Mouse (Mus musculus) left cerebral cortex, adult 11 months (tissue): ENCODE data around the gene Rarb.
"Not testable (repeated sequence)": the region's sequence is repeated elsewhere in the genome, so short reads cannot be mapped to it uniquely, and the experiment has no call there.

Experiments used
- DNase-seq: peaks from one replicate; pipeline ENCODE4 v3.0.0; 2022; ENCODE audit warnings: low spot score

The Rarb gene

DNA sequence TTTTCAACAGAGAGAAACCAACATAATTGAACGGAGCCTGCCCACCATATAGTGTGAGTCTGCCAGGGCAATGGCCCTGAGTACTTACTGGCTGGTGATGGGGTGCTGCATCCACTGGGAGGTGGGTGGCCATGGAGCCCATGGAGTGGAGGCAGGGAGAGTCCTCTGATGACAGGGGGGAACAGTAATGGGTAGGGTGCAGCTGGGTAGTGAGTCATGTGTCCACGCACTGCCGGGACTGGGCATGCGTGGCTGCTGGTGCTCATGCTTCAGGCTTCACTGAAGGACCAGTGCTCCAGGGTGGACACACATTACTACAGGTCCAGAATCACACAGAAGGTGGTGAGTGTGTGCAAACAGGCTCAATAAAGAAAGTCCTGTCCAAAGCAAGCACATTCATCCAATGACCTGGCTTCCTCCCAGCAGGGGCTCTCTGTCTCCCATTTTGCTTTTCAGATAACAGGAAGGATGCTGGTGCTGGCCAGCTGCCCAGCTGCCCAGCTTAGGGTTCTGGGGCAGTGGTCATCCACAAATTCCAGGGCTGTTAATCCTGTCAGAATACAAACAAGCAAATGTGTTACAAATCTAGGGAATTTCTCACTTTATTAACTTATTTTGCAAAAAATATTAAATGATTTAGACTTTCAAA lies at the start of gene Rarb:
Gene Rarb (minus strand): TSS at position 555 of the 649 bp plus-strand sequence.
- no peak for DNase-seq

DNA sequence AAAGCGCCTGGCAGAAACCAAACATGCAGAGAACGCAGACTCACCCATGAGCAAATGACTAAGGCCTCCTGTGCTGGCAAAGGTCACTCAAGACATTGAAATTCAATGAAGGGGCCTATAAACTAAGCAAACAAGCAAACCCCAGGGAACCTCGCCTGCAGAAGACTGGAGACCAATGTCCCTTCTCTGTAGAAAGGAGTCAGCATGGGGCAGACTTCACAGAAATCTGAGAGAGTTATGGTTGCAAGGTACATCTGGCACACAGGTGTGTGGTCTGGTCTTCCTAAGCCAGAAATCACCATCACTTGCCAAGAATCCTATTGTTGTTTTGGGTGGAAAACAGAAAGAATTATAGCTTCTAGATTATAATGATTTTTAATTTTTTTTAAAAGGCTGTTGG lies 23.1 kb upstream of the Rarb start:
- no peak for DNase-seq

DNA sequence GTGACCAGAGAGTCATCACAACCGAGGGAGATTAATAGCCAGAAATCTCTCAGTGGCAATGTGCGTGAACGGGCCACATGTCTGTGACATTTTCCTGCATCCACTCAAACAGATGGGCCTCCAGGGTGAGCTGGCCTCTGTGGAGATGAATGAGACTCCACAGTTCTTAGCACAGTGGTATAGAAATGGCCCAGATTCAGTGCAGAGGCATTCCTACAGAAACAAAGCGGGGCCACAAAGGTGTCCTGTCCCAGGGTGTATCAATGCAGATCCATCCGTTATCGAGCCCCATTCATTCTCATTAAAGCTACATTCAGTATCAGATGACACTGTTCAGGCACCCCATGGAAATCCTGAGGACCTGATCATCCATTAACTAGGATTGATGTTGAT lies 22.6 kb upstream of the Rarb start:
- no peak for DNase-seq

DNA sequence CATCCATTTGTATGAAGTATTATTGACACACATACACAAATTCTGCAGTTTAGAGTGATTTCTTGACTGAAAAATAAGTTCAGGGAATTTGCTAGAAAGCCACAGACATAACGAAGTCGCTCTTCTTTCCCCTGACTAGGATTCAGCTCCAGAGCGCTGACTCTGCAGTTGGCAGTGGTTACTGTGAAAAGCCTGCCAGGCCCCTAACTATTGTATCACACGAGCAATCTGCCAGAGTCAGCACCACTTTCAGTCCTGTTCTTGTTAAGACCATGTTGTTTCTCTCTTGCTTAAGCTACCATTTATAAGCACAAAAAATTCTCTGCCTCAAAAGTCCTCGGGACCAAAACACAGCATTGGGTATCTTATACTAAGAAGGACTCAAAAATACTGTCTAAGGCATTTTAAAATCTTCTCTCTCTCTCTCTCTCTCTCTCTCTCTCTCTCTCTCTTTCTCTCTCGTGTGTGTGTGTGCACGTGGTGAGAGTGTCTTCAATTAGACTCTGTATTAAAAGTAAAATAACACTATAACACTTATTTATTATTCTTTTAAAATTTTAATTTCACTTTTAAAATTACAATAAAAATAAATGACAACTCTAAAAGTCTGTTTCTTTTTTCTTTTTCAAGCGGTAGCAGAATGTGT lies 22.1 kb upstream of the Rarb start:
- no peak for DNase-seq

DNA sequence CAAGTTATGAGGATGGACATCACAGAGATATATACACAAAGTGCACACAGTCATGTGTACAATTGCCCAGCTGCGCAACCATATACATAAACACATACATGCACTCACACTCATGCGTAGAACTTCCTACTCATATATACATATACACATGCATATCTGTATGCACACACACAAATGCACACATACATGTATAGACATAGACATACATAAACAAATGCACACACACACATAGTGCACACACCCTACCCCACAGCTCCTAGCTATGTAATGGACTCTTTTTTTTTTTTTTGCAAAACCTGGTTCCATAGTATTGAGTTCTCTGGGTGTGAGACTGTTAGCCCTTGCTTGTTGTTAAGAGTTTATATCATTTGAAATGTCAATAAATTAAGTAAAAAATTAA lies 21.2 kb upstream of the Rarb start:
- DNase-seq = no peak

DNA sequence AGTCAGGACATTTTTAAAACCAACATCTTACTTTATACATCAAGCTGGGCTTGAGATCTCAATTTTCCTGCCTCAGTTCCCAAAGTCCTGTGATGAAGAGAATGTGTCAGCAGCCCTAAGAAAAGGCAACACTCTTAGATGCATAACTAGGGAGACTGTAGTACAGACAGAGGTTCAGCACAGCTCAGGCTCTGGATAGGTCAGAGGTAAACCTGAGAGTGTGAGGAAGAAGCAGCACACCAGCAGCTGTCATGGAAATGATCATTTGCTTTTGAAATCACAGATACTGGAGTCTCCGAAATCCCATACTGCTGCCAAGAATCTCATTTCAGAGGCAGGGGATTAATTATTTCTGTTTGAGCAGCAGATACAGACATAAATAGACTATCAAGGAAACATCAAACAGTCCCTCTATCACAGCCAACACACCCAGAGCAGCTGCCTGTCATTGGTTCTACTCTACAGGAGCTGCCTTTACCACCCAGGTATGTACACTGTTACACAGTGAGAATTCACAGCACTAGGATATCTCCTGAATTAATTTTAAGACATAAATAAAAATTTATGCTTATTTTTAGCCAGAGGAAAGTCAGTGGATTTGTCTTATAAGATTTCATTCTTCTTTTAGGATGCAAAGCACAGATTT lies 3.7 kb downstream of the Rarb start:
- DNase-seq = no peak

DNA sequence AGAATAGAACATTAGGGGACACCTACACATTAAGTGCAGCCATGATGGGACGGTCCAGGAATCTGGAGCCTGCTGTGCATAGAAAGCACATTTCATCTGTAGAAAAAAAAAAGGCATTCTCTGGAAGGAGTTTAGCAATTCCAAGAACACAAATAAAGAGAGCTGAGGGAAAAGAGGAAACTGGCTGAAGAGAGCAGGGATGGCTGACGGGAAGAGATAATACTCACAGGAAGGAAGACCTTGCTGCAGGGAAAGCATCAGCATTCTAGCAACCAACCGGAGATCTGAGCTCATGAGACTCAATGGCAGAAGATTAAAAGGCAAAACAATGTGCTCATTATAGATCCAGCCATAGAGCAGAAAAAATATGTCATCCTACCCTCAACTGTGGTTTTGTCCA lies 12.8 kb downstream of the Rarb start:
- DNase-seq = no peak

DNA sequence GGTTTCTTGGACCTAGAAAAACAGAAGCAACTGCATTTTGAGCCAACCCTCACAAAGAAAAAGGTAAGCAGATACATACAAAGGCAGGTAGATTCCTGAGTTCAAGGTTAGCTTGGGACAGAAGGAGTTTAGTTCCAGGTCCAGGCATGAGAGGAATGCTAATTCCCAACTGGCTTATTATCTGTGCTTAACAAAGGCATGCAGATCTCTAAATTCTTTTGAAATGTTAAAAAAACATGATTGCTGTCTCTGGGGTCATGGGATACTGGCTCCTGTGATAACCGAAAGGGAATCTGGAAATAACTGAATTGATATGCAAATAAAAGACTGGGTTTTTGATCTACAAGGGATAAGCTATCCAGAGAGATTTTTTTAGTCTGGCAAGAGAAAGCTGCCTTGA lies 28.8 kb downstream of the Rarb start:
- DNase-seq = no peak

DNA sequence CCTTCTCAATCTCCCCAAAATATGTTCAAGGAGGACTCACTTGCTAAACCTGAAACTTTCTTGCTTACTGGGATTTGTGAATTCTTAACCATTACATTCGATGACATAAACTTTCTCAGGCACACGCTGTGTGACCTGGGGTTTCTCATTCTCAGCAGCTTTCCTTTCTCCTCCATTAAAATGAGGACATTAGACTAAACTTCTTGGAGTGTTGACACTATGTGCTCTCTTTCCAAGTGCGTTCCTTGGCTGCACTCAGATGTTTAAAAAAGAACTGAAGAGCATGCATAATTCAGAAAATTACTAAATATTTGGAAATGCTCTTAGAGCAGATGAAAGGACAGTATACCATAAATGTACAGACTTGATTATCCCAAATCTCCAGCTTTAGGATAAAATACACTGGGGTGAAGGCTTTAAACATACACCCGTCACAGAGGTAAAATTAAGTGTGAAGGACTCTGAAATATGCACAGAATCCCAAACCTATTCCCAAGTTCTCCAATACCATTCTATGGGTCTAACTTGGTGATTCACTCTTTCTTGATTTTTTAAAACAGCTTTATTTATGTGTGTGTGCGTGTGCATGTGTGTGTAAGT lies 36.9 kb downstream of the Rarb start:
- no peak for DNase-seq

DNA sequence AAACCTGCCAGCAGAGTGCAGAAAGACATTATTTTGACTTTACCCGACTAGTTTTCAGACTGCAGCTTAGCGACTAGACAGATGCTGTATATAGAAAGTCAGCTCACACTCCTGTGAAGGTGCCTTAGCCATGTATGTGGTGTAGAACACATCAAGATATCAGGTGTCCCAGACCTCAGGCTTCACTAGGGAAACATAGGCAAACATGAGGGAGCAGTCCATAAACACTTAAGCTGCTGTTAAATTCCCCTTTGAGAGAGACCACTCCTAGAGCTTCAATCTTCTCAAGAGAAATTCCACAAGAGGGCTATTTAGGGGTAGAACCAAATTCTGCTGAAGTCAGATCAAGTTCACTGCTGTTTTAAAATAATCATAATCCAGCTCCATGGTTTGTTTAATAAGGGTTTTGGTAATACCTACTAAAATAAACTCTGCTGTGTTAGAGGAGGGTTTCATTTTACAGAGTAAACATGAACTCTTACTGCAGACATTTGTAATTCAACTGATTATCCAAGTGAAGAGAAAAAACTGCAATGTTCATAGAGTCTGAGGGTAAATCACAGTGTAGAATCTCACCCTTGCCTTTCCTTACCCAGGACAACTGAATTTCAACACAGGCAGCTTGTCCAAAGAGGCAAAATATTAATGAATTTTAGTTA lies 42.1 kb downstream of the Rarb start:
- no peak for DNase-seq

DNA sequence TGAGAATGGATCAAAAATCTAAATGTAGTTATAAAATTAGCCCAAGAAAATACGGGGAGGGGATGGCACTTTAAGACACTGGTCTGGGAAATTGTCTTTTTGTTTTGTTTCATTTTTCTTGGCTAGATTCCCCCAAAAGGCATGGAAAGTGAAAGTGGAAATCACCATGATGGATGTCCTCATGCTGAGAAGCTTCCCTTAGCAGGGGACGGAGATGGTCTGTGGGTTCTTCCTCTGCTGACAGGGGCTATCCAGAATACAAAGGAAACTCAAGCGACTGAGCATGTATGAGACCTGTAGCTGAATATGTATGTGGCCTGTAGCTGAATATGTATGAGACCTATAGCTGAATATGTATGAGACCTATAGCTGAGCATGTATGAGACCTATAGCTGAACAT lies 46.0 kb downstream of the Rarb start:
- DNase-seq = no peak

DNA sequence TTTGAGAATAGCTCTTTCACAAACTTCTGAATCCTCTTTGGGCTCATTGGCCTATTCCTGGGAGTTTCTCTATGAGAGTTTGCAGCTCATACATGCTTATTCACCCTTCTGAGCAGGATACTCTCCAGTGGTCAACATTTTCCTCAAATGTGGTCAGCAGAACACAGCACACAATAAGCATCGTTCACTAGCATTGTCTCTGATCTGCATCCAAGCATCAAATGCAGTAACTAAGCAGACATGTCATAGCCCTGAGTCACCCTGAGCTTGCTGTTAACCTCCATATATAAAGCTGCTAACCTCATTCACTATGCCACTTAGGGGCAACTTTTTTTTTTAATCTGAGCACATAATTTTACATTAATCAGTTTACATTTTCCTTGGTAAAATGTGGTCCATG lies 53.1 kb downstream of the Rarb start:
- DNase-seq = no peak

DNA sequence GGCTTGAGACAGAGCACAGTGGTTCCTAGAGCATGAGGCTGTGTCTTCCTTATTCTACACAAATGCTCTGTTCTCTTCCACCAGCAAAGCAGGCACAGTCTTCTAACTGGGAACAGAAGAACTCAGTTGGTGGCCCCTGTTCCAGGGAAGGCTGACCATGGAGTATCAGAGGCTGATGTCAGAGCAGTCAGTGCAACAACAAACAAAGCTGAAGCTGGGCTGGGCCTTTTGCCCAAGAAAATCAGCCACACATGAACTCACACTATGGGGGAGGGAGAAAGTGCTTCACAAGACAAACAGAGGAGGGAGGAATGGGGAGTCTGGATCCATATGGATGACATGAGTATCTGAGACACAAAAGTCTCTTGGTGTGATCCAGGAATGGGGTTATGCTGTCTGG lies 56.2 kb downstream of the Rarb start:
- no peak for DNase-seq

DNA sequence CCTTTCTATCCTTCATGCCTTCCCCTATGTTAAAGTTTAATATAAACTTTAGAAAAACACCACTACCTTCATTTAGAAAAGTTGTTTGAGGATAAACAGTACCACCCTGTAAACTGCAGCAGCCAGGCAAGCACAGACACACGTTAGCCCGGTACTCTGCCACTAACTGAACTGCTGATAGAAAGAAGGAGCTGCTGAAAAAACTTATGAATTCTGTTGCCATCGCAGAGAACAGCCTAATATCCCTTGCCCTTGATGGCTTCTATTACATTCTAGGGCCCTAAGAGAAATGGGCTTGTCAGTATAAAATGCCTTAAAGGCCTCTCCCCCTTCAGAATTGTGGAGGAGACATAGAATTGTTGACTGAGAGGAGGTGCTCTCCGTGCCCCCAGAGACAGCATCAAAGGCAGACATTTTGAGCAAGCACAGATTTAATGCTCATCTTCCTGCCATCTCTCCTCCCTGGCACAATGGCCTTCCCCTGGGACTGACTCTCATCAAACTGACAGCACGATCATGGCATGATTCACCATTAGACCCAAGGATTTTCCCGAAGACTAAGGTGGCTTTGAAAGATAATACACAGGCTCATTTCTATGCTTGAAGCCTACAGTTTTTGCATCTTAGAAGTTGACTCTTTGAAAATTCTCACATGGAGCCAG lies 60.1 kb downstream of the Rarb start:
- DNase-seq = no peak

DNA sequence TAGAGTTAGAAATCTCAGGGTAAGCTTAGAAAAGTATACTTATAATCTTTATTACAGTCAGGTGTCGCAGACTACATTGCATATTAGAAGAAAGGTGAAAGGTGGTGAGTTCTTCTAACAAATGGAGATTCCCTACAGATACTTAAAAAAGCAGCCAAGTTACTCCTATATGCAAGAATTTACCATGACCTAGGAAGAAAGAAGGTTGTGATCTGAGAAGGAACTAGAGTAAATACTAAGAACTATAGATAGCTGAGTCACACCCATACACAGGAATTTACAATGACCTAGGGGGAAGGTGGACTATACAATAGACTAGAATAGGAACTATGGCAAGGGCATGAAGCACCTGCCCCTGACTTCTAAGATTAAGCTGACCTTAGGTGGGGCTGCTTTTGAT lies 63.4 kb downstream of the Rarb start:
- DNase-seq = not testable (repeated sequence)

DNA sequence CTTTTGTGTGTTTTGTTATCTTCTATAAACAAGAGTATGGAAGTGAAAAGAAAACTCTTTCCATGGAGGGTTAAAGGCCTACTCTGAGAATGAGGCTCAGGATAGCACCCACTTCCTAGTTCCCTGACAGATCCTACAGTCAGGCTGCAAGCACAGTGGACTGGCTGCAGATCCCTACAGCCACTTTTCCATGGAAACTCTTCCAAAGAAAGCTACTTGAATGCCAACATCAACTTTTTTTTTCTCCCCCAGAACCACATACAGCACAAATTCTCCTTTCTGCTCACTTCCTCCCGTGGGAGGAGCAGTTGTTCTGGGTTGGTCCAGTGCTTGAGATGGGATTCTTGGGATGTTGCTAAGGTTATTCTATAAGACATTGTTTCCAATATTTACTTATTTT lies 66.3 kb downstream of the Rarb start:
- no peak for DNase-seq

DNA sequence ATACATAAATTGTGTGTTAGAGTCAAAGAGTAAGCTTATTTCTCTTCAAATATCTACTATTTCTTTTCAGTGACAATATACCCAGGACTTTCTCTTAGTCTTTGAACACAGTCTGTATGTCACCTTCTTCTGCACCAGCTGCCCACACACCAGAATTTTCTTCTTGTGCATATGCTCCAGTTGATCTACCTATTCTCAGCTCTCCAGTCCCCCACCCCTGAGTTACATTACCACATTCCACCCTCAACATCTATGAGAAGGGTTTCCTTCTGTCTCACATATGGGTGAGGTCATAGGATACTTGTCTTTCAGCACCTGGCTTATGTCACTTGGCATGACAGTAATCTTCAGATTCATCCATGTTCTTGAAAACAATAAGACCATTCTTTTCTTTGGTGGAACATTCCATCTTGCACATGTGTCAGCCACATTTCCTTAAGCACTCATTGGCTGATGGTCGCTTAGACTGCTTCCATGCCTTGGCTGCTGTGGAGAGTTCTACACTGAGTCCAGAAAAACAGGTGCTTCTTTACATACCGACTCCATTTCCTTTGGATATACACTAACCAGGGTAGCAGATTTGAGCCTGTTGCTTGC lies 71.9 kb downstream of the Rarb start:
- no peak for DNase-seq

DNA sequence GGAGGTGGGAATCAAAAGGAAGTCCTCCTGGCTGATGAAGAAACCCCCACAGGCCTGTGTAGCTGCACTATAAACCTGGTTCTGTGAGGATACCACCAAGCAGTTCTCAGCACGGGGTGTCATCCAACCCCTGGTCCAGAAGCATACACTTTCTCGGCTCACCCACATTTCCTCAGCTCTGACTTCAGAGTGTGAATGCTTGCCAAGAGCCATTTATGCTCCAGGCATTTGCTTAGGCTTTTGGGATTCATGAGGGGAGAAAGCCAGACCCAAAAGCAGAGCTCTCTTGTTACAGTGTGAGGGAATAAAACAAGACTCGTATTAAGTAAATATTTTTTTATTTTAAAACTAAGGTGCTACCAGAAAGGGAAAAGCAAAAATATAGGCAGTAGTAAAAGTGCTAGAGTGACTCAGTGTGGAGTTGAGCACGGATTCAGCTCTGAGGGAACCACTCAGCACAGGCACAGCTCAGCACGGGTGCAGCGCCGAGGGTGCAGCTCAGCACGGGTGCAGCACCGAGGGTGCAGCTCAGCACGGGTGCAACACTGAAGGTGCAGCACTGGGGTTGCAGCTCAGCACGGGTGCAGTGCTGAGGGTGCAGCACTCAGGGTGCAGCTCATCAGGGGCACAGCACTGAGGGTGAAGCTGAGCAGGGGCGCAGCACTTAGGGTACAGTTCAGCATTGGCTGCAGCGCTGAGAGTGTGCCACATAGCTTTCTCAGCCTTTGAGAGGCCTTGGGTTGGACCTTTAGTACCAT lies 77.8 kb downstream of the Rarb start:
- DNase-seq = no peak

DNA sequence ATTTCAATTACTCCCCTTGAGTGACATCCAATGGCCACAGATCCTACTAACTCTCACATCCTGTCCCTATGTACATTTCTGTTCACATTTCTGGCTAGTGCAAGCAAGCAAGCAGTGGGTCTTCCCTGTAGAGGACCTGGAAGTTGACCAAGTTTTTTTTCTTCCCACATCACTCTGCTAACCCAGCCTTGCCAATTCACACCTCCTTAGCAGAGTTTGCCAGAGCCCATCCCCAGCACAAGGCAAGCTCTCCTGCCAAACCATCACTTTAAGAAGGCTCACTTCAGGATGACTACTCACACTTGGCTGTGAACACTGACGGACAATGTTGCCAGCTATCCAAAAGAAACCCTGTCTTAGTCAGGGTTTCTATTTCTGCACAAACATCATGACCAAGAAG lies 80.4 kb downstream of the Rarb start:
- peak; percentile 52 for DNase-seq

DNA sequence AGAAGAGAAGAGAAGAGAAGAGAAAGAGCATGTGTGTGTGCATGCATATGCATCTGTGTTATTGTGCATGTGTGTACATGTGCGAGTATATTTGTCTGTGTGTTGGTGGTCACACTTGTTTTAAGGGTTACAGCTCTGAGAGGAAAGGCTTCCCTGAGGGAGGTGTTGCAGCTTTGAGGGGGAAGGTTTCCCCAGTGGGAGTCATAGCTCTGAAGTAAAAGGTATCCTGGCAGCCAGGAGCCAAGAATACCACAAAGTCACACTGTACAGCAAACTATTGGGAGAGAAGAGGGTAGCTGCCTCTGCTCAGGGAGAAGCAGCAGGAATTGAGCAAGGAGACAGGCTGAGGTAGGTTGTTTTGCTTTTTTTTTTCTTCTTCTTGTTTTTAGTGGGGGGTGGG lies 81.2 kb downstream of the Rarb start:
- DNase-seq = no peak
